Mouse (Mus musculus): ENCODE results near the gene Insm1. TPM values are rescaled to one million over a fixed set of nuclear protein-coding genes. Genes with fewer than 3 reads are reported as not detected.
A peak's percentile ranks its signal among the peaks of the same experiment; 100 is the strongest.

Insm1 gene
- total and polyA plus RNA-seq, 2 experiments from 2014 or later = not detected

GRCm38 (mm10) chr2:146196126-146196525, 25.6 kb upstream of the Insm1 start:
- H3K9me3 ChIP-seq (replicated peaks; ENCODE audit: control insufficient read depth, low read length) = no peaks in the 10 kb centered on the region
- DNase-seq (ENCODE audit: low spot score) (no peak), ATAC-seq (ENCODE audit: insufficient read depth, low read depth) (no peak)
- H3K4me2 ChIP-seq (ENCODE audit: low read depth, low read length) = no peak overlapping the region
- WGBS = 81% methylated on average over 11 of the region's 11 CpGs
- H3K36me3 ChIP-seq (replicated peaks; ENCODE audit: control insufficient read depth, insufficient read depth, low read length) = no peaks in the 10 kb centered on the region
- no peak overlapping the region for H3K9ac ChIP-seq (replicated peaks; ENCODE audit: low read depth, low read length)
- H3K4me1 ChIP-seq (ENCODE audit: control insufficient read depth, insufficient read depth) = no peaks in the 10 kb centered on the region
- no peak overlapping the region for H3K27ac ChIP-seq (ENCODE audit: low read depth)
- H3K27me3 ChIP-seq (ENCODE audit: control insufficient read depth, insufficient read depth, low read length) = no peaks in the 10 kb centered on the region
- TF ChIP-seq CTCF (IDR thresholded peaks at IDR 0.05; ENCODE audit: low read depth) = no peak
- TF ChIP-seq EP300 (IDR thresholded peaks at IDR 0.05; ENCODE audit: low read depth) = no peak
- H3K4me3 ChIP-seq (ENCODE audit: low read depth, low read length) = no peak overlapping the region

DNA sequence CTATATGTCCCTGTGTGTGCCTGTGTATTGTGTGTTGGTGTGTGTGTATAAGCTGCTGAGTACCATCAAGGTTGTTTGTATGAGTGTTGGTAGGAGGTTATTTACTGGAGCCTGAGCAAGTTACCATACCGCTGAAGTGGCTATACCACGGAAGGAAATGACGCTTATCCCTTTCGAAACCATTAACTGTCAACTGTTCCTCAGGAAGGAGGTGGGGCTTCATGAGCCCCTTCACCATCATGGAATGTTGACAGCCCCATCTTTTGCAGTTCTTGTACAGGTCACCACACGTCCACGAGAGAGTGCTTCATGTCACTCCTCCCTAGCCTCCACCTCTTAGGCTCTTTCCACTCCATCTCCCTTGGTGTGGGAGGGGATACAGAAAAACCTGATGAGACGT, 23.8 kb upstream of the Insm1 start:
- ATAC-seq (ENCODE audit: insufficient read depth, low read depth) = no peak
- WGBS = 45% methylated on average over 7 of the region's 7 CpGs
- DNase-seq (ENCODE audit: low spot score) = no peak
- H3K27ac ChIP-seq (ENCODE audit: low read depth) = no peak overlapping the region
- H3K36me3 ChIP-seq (replicated peaks; ENCODE audit: control insufficient read depth, insufficient read depth, low read length) = no peaks in the 10 kb centered on the region
- H3K4me3 ChIP-seq (ENCODE audit: low read depth, low read length) = no peak overlapping the region
- no peak overlapping the region for H3K9ac ChIP-seq (replicated peaks; ENCODE audit: low read depth, low read length)
- H3K27me3 ChIP-seq (ENCODE audit: control insufficient read depth, insufficient read depth, low read length) = no peaks in the 10 kb centered on the region
- no peak overlapping the region for H3K4me2 ChIP-seq (ENCODE audit: low read depth, low read length)
- H3K4me1 ChIP-seq (ENCODE audit: control insufficient read depth, insufficient read depth) = no peaks in the 10 kb centered on the region
- TF ChIP-seq EP300 (IDR thresholded peaks at IDR 0.05; ENCODE audit: low read depth) (no peak), CTCF (IDR thresholded peaks at IDR 0.05; ENCODE audit: low read depth) (no peak)
- H3K9me3 ChIP-seq (replicated peaks; ENCODE audit: control insufficient read depth, low read length) = no peaks in the 10 kb centered on the region

DNA sequence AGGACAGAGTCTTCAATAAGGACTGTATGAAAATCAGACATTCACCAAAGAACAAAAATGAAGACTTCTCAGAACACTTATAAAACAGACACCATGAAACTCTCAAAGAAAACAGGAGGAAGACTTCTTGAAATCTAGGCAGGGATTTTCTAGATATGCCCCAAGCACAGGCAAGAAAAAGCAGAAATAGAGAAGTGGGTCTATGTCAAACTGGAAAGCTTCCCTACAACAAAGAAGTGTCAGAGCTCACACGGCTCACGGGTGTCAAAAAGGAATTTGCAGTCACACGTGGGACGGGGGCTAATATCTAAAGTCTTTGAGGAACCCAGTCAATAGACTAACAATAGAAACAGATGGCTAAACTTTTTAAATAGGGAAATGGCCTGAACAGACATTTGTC, 10.8 kb upstream of the Insm1 start:
- Histone ChIP-seq H3K36me3 (replicated peaks; ENCODE audit: control insufficient read depth, insufficient read depth, low read length) (no peaks in the 10 kb centered on the region), H3K9ac (replicated peaks; ENCODE audit: low read depth, low read length) (no peak overlapping the region), H3K9me3 (replicated peaks; ENCODE audit: control insufficient read depth, low read length) (no peaks in the 10 kb centered on the region), H3K27me3 (ENCODE audit: control insufficient read depth, insufficient read depth, low read length) (peaks cover 25% of the 10 kb centered on the region), H3K4me2 (ENCODE audit: low read depth, low read length) (no peak overlapping the region), H3K4me1 (ENCODE audit: control insufficient read depth, insufficient read depth) (no peaks in the 10 kb centered on the region), H3K4me3 (ENCODE audit: low read depth, low read length) (no peak overlapping the region), H3K27ac (ENCODE audit: low read depth) (no peak overlapping the region)
- 40% methylated on average over 4 of the region's 4 CpGs for WGBS
- no peak for TF ChIP-seq CTCF (IDR thresholded peaks at IDR 0.05; ENCODE audit: low read depth)
- no peak for TF ChIP-seq EP300 (IDR thresholded peaks at IDR 0.05; ENCODE audit: low read depth)
- no peak for DNase-seq (ENCODE audit: low spot score)
- no peak for ATAC-seq (ENCODE audit: insufficient read depth, low read depth)

DNA sequence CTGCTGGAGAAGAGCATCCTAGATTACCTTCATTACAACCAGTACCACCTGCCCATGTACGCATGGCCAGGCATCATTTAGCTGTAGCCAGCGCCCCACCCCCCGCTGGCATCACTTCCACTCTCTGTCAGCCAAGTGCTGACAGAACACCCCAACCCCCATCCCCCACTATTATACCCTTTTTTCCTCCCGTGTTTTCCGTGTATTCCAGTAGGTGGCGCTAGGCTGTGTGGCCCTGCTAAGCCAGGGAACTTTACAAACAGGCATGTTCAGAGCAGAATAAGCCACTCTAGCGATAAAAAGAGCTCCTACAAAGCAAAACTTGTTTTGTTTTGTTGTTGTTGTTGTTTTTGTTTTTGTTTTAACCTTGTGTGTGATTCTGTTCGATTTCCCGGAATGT, 7.0 kb upstream of the Insm1 start:
- Histone ChIP-seq H3K27ac (ENCODE audit: low read depth) (no peak overlapping the region), H3K4me3 (ENCODE audit: low read depth, low read length) (no peak overlapping the region), H3K4me1 (ENCODE audit: control insufficient read depth, insufficient read depth) (no peaks in the 10 kb centered on the region), H3K27me3 (ENCODE audit: control insufficient read depth, insufficient read depth, low read length) (peaks cover 59% of the 10 kb centered on the region), H3K36me3 (replicated peaks; ENCODE audit: control insufficient read depth, insufficient read depth, low read length) (no peaks in the 10 kb centered on the region), H3K9ac (replicated peaks; ENCODE audit: low read depth, low read length) (no peak overlapping the region), H3K4me2 (ENCODE audit: low read depth, low read length) (no peak overlapping the region), H3K9me3 (replicated peaks; ENCODE audit: control insufficient read depth, low read length) (no peaks in the 10 kb centered on the region)
- peak; percentile 72 for ATAC-seq (ENCODE audit: insufficient read depth, low read depth)
- peak; percentile 35 for DNase-seq (ENCODE audit: low spot score)
- WGBS = 4% methylated on average over 9 of the region's 9 CpGs
- TF ChIP-seq CTCF (IDR thresholded peaks at IDR 0.05; ENCODE audit: low read depth) (peak; percentile 93), EP300 (IDR thresholded peaks at IDR 0.05; ENCODE audit: low read depth) (no peak)

DNA sequence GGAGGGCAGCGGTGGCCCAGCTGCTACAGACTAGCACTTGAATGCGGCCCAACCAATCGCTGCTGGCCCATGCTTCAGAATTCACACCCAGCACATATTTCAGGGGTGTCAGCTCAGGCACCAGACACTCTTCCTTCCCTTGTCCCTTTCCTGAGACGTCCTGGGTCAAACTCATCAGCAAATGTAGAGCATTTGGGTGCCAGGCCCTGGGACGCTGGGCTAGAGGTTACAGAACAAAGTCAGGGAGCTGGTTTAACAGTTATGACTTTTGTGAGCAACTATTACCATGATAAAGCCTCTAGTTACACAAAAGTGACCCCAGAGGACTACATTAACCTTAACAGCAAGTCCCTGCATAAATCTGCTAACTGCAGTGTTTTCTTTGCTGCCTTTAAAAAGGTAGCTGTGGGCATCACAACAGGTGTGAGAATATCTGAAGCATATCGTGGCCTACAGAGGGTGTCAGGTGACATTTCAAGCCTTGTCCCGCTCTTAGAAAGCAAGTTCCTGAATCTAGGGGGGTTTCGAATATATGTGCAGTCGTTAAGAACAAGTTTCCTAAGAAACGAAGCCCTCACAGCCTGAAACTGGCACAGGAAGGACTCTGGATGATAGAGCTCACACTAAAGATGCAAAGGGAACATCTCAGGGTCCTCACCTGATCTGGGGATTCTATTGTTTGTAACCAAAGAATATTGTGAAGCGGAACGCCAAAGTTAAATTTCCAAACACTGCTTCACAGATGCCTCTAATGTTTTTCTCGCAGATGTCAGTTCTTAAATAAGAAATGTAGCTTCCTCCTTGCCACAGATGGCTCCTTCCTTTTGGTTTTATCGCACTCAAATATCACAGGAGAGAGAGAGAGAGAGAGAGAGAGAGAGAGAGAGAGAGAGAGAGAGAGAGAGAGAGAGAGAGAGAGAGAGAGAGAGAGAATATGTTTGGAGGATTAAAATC, 5.3 kb upstream of the Insm1 start:
- Histone ChIP-seq H3K36me3 (replicated peaks; ENCODE audit: control insufficient read depth, insufficient read depth, low read length) (no peaks in the 10 kb centered on the region), H3K9ac (replicated peaks; ENCODE audit: low read depth, low read length) (no peak overlapping the region), H3K4me3 (ENCODE audit: low read depth, low read length) (no peak overlapping the region), H3K27ac (ENCODE audit: low read depth) (no peak overlapping the region), H3K9me3 (replicated peaks; ENCODE audit: control insufficient read depth, low read length) (no peaks in the 10 kb centered on the region), H3K27me3 (ENCODE audit: control insufficient read depth, insufficient read depth, low read length) (peaks cover 75% of the 10 kb centered on the region), H3K4me1 (ENCODE audit: control insufficient read depth, insufficient read depth) (peaks cover 5% of the 10 kb centered on the region), H3K4me2 (ENCODE audit: low read depth, low read length) (no peak overlapping the region)
- DNase-seq (ENCODE audit: low spot score) (no peak), ATAC-seq (ENCODE audit: insufficient read depth, low read depth) (no peak)
- TF ChIP-seq EP300 (IDR thresholded peaks at IDR 0.05; ENCODE audit: low read depth) (no peak), CTCF (IDR thresholded peaks at IDR 0.05; ENCODE audit: low read depth) (no peak)
- WGBS = 27% methylated on average over 14 of the region's 14 CpGs

Measured in heart, postnatal 0 days (tissue).